Mouse (Mus musculus) cerebellum, postnatal 4 days (tissue): ENCODE measurements at regions not wholly inside any gene's neighbourhood (a gene's known extent, or its start where the extent isn't known, plus 50 kb on each side); places are given as distances from the start of the nearest gene placed in this dataset.
A peak's percentile ranks its signal among the peaks of the same experiment; 100 is the strongest.

ENCODE experiments used
- DNase-seq, 2 experiments: peaks; one replicate each; pipeline ENCODE4 v3.0.0; 2022; ENCODE audit warnings: low spot score in 2 of 2, mixed read lengths in 1 of 2

DNA sequence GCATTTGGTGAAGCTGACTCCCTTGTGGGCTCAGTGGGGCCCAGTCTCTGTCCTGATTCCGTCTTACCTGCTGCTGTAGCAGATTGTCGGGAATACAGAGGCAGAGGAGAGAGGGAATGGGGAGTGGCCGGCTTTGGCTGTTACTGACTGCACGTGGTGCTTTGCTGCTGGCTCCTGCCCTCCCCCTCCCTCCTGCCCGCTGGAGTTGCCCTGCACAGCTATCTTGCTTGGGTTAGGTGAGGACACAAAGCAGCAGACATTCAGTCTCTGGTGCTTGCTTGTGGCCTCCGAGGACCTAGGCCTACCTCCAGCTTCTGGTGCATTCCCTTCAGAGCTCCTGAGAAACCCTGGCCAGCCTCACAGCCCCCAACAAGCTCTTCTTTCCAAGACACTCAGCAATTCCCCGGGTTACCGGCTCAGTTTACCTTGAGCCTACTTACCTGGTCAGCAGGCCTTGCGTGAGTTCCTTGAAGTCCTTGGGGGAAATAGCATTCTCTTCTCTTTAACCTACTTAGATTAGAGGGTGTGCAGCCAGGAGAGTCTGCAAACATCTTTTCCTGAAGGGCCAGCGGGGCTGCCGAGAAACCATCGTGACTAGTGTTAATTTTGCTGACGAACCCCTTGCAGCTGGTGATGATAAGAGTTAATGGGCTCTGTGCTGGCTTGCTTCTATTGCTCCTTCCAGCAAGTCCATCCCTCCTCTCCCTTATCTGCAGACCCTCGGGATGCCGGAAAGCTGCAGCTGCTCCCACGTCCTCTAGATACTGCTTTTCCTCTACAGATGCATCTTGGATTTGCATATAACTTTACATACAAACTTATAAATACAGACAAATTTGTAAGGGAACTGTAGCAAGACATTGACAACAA, 1176.2 kb upstream of the A1bg start:
- DNase-seq = no peak

DNA sequence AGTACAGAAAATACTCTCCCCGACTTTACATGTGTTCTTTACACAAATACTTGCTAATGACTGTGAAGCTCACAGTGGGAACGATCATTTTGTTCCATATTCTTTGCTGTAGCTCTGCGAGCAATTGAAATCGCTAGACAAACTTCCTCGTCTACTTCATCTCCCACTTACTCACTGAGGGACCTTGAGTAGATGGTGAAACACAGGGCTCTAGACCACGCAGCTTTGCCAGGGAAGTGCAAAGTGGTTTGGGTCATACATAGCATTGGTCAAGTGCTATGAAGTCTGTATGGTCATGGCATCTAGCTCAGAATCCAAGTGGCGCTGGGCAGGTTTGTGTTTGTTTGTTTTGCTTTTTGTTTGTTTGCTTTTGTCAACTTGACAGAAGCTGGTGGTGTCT, 1174.0 kb upstream of the A1bg start:
- DNase-seq = no peak

DNA sequence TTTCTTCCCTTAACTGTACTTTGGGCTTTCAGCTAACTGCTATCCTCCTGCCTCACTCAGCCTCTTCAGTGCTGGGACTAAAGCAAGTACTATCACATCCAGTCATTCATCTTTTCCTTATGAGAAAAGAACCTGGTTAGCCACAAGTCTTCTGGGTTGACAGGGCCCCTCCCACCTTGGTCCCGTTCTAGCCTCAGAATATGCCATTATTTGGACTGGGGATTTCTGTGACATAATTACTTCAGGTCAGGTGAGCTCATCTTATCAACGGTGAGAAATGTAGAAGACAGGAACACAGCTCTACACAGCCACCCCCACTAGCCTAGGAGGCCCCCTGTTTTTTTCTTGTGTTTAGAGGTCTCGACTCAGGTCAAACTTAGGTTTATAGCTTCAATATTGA, 1172.4 kb upstream of the A1bg start:
- DNase-seq = no peak

DNA sequence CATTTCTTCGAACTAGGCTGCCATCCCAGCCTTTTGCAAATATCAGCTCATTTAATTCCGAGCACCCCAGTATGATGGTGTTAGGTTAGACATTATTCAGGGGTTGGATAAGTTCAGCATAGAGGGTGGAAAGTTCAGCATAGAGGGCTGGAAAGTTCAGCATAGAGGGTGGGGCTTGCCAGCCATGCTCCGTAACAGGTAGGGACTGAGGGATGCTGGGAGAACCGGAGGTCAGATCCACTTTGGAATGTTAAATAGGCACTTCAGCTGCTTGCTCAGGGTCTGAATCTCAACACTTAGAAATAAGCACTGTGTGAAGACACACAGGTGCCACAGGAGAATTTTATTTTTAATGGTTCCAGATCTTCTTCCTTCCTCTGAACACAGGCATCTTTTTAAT, 1170.9 kb upstream of the A1bg start:
- DNase-seq = no peak

DNA sequence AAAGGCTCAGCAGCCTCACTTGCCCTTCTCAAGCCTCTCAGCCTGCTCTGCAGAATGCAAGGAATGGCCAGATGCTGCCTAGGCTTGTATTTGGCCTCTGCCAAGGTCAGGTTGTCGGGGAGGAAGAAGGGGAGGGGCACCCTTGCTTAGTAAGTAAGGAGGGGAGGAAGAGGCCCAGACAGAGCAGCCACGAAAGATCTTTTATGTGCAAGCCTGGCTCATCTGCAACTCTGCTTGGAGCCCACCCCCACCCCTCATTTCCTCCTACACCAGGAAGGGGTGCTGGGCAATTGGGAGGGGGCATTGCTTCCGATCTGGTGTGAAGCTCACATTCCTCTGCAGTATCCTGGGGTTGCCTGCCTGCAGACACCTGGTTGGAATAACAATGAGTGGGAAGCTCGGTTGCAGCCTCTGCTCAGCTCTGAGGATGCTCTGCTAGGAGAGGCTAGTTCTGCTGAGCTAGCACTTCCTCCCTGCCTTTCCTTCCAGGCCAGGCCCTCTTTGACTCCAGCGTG, 1169.9 kb upstream of the A1bg start:
- no peak for DNase-seq

DNA sequence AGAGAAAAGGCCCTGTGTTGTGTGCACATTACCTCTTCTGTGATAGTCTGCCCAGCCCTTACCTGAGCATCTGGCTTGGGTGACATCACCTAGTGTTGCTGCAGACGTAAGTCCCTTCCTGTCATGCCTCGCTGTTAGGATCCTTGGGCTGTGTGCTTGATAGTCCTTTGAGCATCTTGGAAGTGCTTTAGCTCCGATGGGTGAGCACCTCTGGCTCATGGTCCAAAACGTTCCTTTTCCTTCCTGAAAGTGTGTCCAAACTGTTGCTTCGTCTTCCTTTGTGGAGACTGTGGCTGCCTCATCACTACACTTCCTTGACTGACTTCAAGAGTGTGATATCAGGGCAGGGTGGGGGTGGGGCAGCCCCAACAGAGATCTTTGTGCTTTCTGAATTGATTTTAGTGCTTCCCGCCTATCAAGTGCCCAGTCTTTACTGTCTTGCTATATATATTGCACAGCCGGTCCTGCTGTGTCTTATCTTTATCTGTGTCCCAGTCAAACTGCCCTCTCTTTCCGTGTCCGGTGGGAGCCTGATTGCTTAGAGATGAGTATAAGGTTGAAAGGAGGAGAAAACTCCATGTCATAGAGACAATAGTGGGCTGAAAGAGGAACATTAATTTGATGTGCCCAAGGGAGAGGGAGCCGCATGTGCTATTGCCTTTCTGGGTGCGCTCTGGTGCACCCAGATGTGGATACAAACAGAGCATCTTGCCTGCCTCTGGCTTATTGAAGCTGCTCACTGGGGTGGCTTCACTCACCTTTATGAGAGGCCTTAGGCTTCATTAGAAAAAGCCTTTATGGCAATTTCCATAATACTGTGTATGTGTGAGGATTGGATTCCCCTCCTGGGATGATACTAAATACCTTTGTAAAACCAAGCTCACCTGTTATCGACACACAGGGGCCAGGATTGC, 1169.2 kb upstream of the A1bg start:
- DNase-seq = no peak

DNA sequence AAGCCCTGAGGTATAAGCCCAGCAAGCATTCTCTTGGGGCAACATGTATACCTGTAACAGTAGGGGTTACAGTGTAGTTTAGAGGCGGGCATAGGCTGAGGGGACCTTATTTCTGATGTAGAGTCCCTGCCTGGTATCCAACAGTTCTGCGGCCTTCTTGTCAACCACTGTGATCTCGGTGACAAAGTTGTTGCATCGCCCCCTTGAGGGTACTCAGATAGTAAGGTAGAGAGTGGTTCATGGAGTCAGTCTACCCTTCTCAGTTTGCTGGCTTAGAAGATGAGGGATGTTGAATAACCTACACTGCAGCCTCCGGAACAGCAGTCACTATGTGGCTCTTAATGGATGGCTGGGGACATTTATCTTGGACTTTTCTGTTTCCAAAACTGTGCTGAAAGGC, 1168.3 kb upstream of the A1bg start:
- no peak for DNase-seq

DNA sequence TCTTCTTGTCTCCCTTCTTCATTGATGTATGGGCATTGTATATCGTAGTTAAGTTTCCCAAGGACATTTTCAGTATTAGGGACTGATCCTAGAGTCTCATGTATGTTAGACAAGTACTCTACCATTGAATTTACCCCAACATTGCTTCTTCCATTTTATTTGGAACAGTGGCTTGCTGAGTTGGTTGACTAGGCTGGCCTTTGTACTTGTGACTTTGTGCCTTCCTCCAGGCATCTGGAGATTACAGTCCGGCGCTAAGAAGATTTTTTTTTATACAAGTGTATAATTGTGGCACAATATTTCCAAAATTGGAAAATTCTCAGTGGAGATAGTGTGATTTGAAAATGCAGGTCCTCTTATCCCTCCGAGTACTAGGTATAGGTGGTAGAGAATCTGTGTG, 1165.5 kb upstream of the A1bg start:
- DNase-seq = no peak

DNA sequence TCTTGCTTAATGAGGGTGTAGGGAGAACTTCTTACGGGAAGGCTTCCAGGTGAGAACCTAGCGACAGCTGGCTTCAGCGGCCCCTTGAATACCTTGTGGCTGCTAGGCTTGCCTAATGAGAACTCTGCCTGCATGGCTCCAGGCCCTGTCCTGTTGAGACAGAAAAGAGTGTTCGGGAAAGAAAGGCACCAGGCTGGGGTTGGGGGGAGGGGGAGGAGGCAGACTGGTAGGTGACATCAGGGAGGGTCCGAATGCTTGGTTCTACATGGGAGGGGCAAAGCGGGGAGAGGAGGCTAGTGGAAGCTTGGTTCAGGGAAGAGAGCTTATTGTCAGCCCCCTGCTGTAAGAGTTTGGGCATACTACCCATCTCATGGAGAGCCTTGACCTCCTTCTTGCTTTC, 1164.9 kb upstream of the A1bg start:
- DNase-seq = no peak

DNA sequence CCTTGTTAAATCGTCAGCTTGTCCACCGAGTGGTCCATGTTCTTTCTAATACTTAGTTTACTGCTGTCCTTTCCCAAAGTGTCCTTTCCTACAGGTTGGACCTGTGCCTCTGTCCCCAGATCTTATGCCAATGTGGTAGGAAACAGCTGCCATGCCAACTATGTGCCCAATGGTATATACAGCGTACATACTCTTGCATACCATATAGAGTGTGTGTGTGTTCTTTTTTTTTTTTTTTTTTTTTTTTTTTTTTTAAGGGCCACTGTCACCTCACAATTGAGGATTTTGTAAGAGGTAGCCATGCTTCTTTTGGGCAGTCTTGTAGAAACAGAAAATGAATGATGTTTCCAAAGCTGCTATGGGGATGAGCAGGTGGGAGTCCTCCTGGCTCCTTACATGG, 1163.2 kb upstream of the A1bg start:
- no peak for DNase-seq

DNA sequence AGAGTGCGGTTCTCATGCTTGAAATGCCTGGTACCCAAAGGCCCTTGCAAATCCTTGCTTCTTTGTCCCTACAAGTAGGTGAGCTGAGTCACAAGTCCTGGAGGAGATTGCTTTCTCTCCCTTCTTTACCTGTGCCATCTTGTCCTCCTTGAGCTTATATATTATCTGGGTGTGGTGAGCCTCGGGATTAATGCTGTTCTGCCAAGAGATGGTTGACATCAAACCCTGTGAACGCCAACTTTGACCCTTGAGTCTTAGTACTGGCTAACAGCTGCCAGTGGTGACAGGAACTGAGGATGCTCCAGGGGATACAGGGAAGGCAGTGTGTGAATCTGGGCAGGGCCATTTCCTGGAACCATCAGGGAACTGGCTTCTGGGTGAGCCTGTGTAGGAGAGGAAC, 1160.5 kb upstream of the A1bg start:
- DNase-seq = no peak

DNA sequence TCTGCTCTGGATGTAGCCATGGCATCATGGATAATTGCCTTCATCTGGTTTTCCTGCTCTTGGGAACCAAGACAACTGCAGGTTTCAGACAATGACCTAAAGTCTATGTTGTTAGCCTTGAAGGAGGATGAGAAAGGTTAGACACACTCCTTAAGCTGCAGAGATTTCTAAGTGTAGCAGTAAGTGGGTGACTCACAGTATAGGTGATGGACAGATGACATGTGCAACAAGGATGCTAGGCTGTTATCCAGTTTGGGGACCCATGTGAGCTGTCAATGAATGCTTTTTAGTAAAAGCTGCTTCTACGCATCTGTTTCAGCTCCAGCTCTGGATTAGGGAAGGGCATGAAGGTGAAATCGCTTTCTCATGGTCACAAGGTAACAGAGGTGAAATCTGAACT, 1159.7 kb upstream of the A1bg start:
- no peak for DNase-seq

DNA sequence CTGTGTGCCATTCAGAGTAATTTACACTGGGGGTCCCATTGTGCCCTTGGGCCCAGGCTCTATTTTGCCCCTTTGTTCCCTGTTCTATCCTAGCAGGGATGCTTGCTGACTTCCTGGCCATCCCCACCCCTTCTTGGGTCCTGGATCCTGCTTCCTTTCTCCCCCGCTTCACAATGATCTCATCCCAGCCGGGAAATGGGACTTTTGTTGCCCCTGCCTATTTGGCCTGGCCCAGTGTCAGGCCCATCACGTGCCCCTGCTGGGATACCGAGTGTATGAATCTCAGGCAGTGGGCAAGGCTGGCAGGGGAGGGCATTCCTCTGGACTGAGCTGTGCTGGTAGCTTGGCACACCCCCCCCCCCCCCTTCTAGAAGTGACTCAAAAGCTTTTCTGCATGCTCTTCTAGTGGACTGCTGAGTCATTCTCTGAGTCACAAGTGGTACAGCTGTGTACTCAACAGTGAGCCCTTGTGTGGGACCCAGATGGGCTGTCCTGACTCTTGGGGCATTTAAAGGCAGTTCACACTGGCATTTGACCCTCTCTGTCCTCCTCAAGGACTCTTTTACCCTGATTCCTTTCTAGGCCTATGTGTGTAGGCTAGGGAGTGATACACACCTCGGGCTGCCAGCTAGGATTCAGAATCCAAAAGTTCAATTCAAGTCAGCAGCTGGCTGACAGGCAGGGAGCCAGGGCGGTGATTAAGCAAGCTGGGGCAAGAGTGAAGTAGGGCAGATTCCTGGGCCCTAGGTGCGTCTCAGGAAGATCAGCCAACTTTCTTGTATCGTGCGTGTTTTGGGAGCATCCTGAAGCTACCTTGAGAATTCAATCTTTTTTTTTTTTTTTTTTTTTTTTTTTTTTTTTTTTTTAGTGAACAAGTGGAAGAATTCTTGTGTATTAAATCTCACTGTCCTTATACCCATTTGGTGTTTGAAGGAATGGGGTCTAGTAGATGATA, 1156.6 kb upstream of the A1bg start:
- DNase-seq = peak in 1 of 2 experiments; percentile 24

DNA sequence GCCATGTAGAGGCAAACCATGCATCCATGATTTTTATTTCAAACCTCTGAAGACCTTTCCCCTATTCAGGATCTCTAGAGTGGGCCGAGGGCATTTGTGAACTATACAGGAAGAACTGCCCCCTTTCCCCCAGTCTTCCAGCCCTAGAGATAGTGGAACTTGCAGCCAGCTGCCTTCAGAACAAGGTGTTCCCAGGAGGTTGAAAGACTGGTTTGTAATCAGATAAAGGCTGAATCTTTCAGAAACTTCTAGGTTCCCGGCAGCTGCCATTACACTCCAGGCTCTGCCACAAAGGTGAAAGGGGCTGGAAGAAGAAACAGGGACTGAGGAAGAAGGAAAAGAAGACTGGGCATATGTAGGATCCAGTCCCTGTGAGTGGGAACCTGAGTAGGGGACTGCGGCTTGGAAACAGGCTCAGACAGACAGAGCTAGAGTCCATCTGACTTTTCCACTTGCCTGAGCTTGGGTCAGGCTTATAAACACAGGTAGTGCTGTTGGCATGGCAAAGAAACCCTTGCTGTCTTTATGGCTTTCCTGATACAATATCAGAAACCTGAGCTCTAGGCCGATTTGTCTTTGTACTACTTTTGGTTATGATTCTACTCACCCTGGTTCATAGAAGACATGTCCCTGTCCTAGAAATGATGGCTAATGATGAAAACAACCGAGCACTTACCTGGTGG, 1153.9 kb upstream of the A1bg start:
- no peak for DNase-seq

DNA sequence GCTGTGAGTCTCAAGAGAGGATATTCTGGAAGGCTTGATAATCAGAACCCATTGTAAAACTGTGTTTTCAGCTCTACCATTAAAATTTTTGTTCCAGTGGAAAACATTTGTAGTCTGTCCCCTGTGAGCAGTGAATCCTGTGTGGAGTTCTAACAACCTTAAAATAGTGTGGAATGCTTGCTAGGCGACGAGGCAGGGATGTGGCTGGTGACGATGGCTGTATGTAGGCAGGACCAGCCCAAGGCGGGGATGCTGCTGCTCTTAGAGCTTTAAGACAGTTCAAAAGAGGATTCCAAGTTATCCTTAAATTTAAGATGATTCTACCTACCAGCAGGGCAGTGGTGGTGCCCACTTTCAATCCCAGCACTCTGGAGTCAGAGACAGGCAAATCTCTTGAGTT, 1151.9 kb upstream of the A1bg start:
- no peak for DNase-seq

DNA sequence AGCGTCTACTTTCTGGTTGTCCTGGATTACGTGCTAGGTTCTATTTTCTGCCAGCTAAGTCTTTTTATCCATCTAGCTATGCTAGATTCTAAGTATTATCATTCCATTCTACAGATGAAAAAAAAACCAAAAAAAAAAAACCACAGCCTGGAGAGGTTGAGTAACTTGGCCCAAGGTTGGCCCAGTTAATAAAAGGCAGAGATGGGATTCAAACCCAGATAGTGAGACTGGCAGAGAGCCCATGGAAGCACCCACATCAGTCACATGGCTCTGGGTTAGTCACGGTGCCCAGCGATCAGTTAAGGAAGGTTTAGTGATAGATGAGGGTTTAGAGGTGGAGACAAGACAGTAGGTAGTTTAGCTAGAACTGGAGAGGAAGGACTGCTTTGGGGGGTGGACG, 1150.8 kb upstream of the A1bg start:
- no peak for DNase-seq

DNA sequence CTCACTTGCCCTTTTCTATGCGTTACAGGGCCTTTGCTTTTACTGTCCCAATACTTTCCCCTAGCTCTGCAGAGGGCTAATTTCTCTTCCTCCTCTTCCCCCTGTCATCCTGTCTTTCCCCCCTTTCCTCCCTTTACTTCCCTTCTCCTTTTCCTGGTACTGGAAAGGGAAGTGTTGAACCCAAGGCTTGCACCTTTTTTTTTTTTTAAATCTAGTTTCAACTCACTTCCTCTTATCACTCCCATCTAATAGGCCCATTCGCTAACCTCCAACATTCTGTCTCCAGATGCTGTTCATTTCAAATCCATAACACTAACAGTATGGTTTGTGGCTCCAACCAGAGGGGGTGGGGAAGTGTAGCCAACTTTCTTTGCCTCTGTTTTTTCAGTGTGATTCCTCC, 1148.5 kb upstream of the A1bg start:
- no peak for DNase-seq

DNA sequence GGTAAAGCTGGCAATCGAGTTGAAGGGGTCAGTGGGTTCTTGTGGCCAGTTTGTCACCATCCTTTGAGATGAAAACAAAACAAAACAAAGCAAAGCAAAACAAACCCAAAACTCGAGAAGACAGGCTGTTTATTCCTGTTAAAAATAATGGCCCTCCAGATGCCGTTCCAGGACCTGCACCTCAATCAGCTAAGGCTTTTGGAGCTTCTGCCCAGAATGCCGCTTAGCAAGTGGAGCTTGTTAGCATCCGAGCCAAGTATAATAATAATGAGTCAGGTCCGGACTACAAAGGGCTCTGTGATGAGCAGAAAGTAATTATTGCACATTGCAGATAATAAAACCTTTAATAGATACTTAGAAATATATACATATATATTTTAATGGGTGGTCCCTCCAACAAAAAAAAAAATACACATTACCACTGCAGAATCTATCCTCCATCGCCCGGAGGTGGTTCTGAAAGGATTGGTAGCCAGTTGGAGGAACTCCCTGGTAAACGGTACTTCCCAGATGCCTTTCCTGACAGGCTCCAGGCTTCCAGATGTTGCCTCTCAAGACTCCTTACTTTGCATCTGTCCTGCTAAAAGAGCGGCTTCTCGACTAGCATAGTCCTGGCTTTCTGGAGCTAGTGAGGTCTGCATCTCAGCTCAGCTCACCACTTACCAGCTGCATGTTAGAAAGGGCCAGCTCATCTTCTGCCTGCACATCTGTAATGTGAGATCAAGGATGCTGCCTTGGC, 1145.8 kb upstream of the A1bg start:
- DNase-seq = no peak

DNA sequence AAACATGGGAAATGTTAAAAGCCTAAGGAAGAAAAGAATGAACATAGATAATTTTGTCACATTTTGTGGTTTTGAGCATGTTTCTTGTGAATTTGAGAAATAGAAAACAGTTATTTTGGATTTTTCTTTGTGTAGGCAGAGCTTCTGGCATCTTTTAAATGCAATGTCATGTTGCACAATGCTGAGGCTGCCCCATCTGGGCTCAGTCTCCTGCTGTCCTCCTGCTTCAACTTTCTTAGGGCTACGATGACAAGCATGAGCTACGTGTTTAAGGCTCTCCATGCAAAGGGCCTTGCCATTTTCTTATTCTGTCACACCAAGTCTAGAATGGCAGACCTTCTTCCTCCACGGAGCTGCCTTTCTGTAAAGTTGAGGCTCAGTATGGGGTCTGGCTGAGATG, 1141.6 kb upstream of the A1bg start:
- no peak for DNase-seq

DNA sequence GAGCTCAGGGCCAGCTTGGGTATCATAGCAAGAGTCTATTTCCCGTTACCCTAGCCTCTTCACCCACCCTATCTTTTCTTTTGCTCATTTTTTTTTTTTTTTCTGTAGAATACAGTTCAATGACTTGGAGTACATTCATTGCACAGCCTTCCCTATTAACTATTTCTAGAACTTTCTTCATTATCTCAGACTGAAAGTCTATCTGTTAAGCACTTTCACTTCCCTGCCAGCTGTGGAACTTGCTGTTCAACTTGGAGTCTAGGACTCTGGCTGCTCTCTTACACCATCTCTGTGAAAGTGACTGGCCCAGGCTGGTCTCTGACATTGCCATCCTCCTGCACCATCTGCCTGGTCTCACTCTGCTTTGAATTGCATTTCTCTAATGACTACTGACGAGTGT, 1134.6 kb upstream of the A1bg start:
- no peak for DNase-seq
